Mouse (Mus musculus) adrenal gland, adult (tissue): ENCODE measurements around the gene Tas2r129.
"Not testable (repeated sequence)": the region's sequence is repeated elsewhere in the genome, so short reads cannot be mapped to it uniquely, and the experiment has no call there.

Experiments used
- DNase-seq, 2 experiments: peaks; one replicate each; pipeline ENCODE4 v3.0.0; 2022 to 2023; ENCODE audit warnings: low spot score in 1 of 2; ENCODE audit not compliant: inconsistent age in 2 of 2

The Tas2r129 gene

GRCm38 (mm10) chr6:132950802-132951201, at the start of gene Tas2r129:
Gene Tas2r129 (plus strand): TSS chr6:132951102.
- no peak for DNase-seq

GRCm38 (mm10) chr6:132909351-132909750, 41.6 kb upstream of the Tas2r129 start, which contains the start of gene Tas2r125:
Gene Tas2r125 (plus strand): TSS chr6:132909651.
- DNase-seq = no peak

GRCm38 (mm10) chr6:132941376-132941775, 9.5 kb upstream of the Tas2r129 start:
- not testable (repeated sequence) for DNase-seq

- DNase-seq = no peak
Measured at GRCm38 (mm10) chr6:132957819-132958218, 6.9 kb downstream of the Tas2r129 start, which contains the start of gene Tas2r131. Gene Tas2r131 (minus strand): TSS chr6:132957919.

- DNase-seq = no peak
Measured at GRCm38 (mm10) chr6:132980865-132981264, 30.0 kb downstream of the Tas2r129 start, which contains the start of gene Tas2r109. Gene Tas2r109 (minus strand): TSS chr6:132980965.
